Mouse (Mus musculus): ENCODE results near the gene Ppm1a.

Ppm1a gene

DNA sequence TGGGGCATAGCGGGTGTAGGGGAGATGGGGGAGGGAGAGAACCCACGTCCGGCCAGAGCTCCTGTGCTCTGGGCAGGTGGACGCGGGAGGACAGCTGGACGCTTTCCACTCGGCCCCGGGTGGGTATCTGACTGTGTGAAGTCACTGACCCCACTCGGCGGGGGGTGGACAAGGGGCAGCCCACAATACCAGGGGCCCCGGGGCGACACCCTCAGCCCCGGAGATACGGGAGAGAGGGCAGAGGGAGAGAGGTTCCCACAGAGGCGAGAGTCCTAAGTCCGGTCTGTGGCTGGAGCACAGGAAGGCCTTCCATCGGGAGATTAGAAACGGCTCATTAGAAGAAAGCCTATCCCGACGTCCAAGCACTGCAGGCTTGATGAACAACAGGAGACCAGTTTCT lies 72.5 kb downstream of the Ppm1a start:
- peak; percentile 68 for DNase-seq

DNA sequence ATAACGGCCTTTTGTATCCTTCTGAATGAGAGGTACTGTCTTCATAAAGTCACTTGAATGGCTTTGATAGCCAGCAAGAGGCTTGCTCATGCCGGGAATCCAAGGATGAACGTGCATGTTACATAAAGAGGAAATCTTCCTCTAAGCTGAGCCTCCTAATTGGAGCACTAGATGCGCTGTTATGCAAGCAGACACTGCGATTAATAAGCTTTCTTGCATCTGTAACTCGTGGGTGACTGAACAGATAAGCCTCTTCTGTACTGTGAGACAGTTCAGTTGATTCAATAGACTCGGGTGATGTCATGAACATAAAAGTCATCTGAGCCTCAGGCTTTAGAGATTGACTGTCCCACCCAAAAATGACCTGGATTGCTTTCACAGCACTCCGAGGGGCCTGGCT lies 73.1 kb downstream of the Ppm1a start:
- DNase-seq: peak; percentile 55

DNA sequence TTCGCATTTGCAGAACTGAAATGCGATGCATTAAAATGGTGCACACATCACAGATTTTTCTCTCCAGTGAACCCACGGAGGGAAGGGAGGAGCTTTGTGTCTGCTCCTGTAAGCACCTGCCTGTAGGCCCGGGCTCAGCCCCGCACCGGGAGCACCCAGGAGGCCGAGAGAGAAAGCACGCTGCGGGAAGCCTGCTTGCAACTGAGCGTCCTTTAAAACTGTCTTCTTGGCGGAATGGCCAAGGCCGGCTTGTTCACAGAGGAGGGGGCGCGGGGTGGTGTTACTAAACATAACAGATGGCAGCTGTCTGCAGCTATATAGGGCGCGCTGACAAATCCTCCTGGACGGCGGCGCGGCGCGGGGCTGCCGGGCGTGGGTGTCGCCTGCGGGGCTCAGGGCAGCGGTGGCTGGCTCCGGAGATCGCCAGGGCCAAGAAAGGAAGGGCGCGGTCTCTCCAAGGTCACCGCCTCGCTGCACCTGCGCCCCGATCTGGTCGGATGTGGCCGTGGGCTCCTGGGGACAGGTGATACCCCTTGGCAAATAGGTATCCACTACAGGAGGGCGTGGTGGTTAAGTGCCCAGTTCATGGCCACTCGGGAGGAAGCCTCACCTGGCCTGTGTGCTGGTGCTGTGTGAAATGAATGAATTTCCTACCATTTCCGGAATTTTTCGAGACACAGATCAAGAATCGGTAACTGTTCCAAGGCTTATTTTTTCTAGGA lies 74.6 kb downstream of the Ppm1a start:
- DNase-seq: peak; percentile 86

DNA sequence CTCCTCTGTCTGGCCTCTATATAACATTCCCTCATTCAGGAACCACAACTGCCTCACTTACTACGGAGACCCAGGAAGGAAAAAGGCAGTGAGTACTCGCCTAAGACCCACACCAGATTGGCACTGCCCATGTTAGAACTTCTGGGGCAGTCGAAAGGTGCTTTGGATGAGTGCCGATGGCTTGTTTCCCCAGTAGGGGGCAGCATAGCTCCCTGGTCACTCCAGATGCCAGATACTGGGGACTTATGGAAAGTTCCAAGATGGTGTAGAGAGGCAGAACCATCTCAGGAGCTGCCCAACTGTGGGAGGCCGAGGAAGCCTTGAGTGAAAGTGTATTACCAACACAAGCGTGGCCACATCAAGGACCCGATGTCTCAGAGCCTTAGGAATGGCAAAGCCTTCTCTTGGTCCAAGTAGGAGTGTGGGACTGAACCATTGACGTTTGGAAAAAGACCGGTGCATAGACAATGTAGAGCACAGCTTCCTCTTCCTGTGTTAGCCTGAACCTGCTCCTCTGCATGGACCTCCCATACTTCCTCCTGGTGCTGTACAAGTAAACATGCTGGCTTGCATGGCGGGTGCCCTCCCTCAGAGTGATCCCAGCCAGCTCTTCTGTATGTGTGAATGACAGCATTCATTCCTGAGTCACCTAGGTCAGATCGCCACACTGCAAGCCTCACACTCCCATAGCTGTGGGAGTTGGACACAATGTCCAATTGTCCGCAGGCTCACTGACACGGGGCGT lies 77.7 kb downstream of the Ppm1a start:
- DNase-seq: peak; percentile 72

DNA sequence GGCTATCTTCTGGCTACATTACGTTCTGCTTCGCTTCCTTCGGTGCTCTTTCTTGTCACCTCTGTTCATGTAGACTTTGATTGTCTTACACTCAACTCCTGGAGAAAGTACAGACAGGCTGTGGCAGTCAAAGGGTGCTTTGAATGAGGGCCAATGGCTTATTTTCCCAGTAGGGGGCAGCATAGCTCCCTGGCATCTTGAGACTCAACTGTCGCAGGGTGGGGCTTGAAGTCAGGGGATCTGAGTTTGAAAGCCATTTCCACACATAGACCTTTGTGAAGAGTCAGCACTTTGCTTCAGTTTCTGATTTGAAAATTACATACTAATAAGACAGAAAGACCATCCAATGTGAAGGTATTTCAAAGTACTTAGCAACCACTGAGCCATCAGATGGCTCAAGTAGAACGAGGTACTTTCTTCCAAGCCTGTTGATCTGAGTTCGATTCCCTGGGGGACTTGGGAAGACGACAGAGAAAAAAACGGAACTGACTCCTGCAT lies 78.3 kb downstream of the Ppm1a start:
- peak; percentile 45 for DNase-seq

DNA sequence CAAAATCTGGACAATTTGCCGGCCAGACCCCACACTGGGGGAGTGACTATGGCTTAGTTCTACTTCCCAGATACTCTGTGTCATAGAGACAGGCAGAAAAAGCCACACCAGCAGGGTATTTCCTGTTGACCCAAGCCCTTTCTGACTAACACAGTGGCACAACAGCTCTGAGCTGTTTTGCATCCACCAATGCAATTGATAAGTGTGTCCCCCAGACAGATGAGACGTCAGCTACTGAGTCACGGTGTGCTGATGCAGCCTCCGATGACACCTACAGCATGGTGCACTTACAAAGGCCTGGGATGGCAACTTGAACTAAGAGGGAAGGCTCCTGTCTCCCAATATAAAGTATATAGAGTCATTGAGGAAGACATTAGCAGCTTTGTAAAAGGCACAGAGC lies 80.0 kb downstream of the Ppm1a start:
- DNase-seq: peak; percentile 67

DNA sequence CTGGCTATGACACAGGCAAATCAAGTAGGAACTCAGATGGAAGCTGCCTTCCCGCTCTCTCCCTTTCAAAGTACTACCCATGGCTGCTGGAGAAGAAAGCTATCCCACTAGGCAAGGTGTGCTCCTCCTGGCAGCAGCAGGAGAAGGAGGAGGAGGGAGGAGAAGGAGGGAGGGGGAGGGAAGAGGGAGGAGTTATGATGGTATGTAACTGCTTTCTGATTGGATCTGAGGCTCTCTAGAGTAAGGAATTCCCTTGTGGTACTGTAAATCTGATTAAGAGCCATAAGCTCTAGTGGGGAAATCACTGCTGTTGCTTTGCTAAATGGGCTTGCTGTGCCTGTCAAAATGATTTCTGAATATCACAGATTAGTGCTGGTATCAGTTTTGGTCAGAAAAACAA lies 84.2 kb downstream of the Ppm1a start:
- DNase-seq: no peak

DNA sequence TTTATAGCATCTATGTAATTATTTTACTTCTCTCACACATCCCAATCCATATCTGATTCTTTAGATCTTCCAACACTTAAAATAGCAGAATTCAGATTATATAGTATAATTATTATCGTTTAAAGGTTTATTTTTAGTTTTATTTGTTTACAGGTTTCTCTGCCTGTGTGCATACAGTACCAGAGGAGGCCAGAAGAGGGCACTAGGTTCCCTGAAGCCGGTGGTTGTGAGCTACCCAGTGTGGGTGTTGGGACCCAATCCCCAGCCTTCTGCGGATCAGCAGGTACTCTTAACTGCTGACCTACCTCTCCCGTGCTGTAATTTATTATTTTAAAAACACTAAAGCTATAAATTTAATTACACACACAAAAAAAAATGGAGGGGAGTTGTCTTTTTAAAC lies 85.9 kb downstream of the Ppm1a start:
- peak; percentile 44 for DNase-seq

DNA sequence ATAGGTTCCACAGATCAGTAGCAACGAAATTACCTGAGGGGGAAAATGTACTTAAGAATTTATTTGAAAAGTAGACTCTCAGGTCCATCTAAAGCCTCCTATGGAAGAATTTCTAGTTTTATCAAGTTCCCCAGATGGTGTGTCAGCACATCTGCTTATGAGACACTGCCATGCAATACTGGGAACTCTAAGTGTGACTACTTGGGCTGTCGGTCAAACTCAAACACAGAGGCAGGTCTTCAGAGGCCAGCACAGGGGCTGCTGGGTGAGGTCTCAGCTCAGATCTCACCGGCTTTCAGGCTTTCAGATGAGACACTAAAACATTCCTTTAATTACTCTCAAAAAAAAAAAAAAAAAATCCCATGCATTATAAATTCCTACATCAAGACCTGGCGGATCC lies 86.3 kb downstream of the Ppm1a start:
- DNase-seq: no peak

DNA sequence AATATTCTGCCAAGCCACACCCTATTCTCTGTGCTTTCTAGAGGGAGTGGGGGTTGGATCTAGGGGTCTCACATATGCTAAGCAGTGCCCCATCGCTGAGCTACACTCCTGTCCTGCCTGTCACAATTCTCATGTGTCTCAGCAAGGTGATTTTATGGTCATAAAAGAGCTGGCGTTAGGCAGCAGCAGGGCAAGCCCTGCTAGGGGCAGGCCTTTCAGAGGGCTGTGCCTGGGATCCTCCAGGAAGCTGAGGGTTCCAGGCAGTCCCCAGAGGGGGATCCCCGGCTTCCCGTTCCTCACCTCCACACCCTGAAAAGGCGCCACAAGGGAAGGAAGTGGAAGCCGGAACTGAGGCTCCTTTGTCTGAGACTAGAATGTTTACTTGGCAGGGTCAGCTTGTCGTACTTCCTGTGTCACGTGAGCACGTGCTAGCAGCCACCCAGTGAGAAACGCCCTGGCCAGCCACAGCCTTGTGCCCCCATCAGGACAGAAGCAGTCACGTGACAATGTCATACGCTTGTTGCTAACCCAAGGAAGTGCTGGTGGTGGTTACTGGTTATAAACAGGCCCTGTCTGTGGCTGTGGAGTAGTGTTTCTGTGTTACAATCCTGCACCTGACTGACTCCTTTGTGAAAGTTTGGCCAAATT lies 86.8 kb downstream of the Ppm1a start:
- DNase-seq: peak; percentile 100

DNA sequence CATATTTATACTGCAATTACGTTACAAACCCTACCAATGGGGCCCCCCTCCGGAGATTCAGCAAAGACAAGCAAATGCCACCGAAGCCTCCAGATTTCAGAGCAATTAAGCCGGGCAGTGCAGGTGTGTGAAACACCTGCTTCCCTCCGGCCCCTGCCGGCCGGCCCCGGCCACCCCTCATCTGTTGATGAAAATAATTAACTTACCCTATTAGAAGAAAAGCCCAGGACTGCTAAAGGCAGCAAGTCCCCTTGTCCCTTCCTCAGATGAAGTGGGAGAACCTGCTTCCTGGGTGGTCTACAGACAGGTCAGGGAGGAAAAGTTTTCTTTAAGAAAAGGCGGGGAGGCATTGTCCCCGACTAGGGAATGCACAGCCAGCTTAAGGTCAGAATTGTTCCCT lies 88.7 kb downstream of the Ppm1a start:
- DNase-seq: peak; percentile 61

DNA sequence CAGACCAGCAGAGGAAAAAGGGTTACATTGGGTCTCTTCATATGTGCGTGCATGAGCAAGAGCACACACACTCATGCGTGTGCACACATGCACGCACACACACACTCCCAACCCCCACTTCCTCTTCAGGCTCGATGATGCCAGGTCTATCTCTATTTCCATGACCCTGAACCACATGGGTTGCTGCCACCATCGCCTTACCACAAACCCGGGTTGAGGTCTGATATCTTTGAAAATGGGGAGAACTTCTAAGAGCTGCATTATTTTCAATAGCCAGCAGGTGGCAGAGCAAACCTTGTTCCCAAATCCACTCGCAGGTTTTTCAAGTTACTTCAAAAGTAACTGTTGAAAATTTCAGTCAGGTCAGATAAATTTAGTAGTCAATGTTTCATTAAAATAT lies 90.5 kb downstream of the Ppm1a start:
- peak; percentile 90 for DNase-seq

Data from heart, adult 11 months (tissue).